Mouse (Mus musculus) CH12.LX (cell line): ENCODE results near the gene Ttll4. TPM values are rescaled to one million over a fixed set of nuclear protein-coding genes. Genes with fewer than 3 reads are reported as not detected.

Experiments
- DNase-seq: peaks from one replicate; pipeline ENCODE4 v3.0.0-alpha.2; 2013; ENCODE audit errors: extremely low read depth
- H3K27ac ChIP-seq: 2 replicates; pipeline ENCODE4 v1.5.1; 2012; ENCODE audit warnings: low read depth, mild to moderate bottlenecking, control low read depth, moderate library complexity; ENCODE audit not compliant: insufficient read depth
- H3K27me3 ChIP-seq: replicated peaks from 2 replicates; pipeline ENCODE3; 2012; ENCODE audit warnings: inconsistent platforms
- H3K36me3 ChIP-seq, 2 experiments: replicated peaks in 1 of 2; 2 replicates each; pipeline versions ENCODE3 to v1.6.1; 2012; ENCODE audit warnings: inconsistent platforms in 1 of 2, low read length in 1 of 2, mild to moderate bottlenecking in 1 of 2, mixed read lengths in 1 of 2, moderate library complexity in 1 of 2; ENCODE audit not compliant: control insufficient read depth in 1 of 2, insufficient read depth in 1 of 2
- H3K4me1 ChIP-seq, 2 experiments: 2 replicates each; pipeline ENCODE4 v1.6.1; 2012; ENCODE audit warnings: inconsistent platforms in 1 of 2, moderate library complexity in 1 of 2; ENCODE audit not compliant: insufficient read depth in 2 of 2, control insufficient read depth in 1 of 2
- H3K4me2 ChIP-seq: 2 replicates; pipeline ENCODE4 v1.6.1; 2012; ENCODE audit warnings: low read depth, mild to moderate bottlenecking, control low read depth; ENCODE audit not compliant: poor library complexity, insufficient read depth, severe bottlenecking
- H3K4me3 ChIP-seq, 3 experiments: fragments of 150-350 bp in 1 of 3; sonication (generic) in 1 of 3; replicated peaks in 1 of 3; 2 replicates each; pipeline versions ENCODE3 to v1.5.1; 2011 to 2012; ENCODE audit warnings: low read depth in 2 of 3, low read length in 2 of 3, mild to moderate bottlenecking in 2 of 3, moderate library complexity in 2 of 3, control low read depth in 1 of 3, improper control_type of control experiment in 1 of 3, inconsistent platforms in 1 of 3, mixed read lengths in 1 of 3; ENCODE audit not compliant: poor library complexity in 1 of 3
- H3K79me2 ChIP-seq: replicated peaks from 2 replicates; pipeline ENCODE4 v1.6.1; 2012; ENCODE audit warnings: mild to moderate bottlenecking, moderate library complexity; ENCODE audit not compliant: control insufficient read depth, poor library complexity, insufficient read depth, severe bottlenecking; ENCODE audit errors: extremely low read depth
- H3K9ac ChIP-seq: 2 replicates; pipeline ENCODE4 v1.6.1; 2012; ENCODE audit warnings: low read depth, mild to moderate bottlenecking, control low read depth, moderate library complexity; ENCODE audit not compliant: insufficient read depth
- H3K9me3 ChIP-seq: replicated peaks from 2 replicates; pipeline ENCODE3; 2012; ENCODE audit warnings: low read length, inconsistent platforms, mixed read lengths
- BHLHE40 ChIP-seq: IDR thresholded peaks from 2 replicates; pipeline ENCODE4 v1.6.1; 2011; ENCODE audit warnings: mild to moderate bottlenecking, low read depth, low read length, improper control_type of control experiment
- CHD2 ChIP-seq: IDR thresholded peaks from 2 replicates; pipeline ENCODE4 v1.6.1; 2011; ENCODE audit warnings: low read length, improper control_type of control experiment
- ELF1 ChIP-seq: IDR thresholded peaks from 2 replicates; pipeline ENCODE4 v1.6.1; 2014; ENCODE audit warnings: low read depth, mild to moderate bottlenecking, inconsistent platforms, low read length, improper control_type of control experiment
- EP300 ChIP-seq: IDR thresholded peaks from 2 replicates; pipeline ENCODE4 v1.6.1; 2011; ENCODE audit warnings: low read length, improper control_type of control experiment
- GABPA ChIP-seq: IDR thresholded peaks from 2 replicates; pipeline ENCODE4 v1.6.1; 2012; ENCODE audit warnings: low read depth, low read length, improper control_type of control experiment, inconsistent platforms; ENCODE audit not compliant: insufficient replicate concordance
- HCFC1 ChIP-seq: IDR thresholded peaks from 2 replicates; pipeline ENCODE4 v1.6.1; 2012; ENCODE audit warnings: low read depth, mild to moderate bottlenecking, inconsistent platforms, low read length, improper control_type of control experiment
- IRF4 ChIP-seq: IDR thresholded peaks from 2 replicates; pipeline ENCODE4 v1.6.1; 2014; ENCODE audit warnings: low read depth, mild to moderate bottlenecking, inconsistent platforms, low read length, improper control_type of control experiment
- JUND ChIP-seq: conservative IDR thresholded peaks from 2 replicates; pipeline ENCODE4 v1.6.1; 2011; ENCODE audit warnings: low read depth, low read length, improper control_type of control experiment
- MAX ChIP-seq: IDR thresholded peaks from 2 replicates; pipeline ENCODE4 v1.6.1; 2011; ENCODE audit warnings: low read length, improper control_type of control experiment
- MEF2A ChIP-seq: IDR thresholded peaks from 2 replicates; pipeline ENCODE4 v1.6.1; 2014; ENCODE audit warnings: low read depth, mild to moderate bottlenecking, inconsistent platforms, low read length, improper control_type of control experiment, borderline replicate concordance
- MXI1 ChIP-seq: IDR thresholded peaks from 2 replicates; pipeline ENCODE4 v1.6.1; 2011; ENCODE audit warnings: mild to moderate bottlenecking, low read depth, low read length, improper control_type of control experiment
- MYC ChIP-seq: IDR thresholded peaks from 2 replicates; pipeline ENCODE4 v1.6.1; 2011; ENCODE audit warnings: low read depth, mild to moderate bottlenecking, improper control_type of control experiment, low read length
- NRF1 ChIP-seq: IDR thresholded peaks from 2 replicates; pipeline ENCODE4 v1.6.1; 2014; ENCODE audit warnings: low read depth, mild to moderate bottlenecking, inconsistent platforms, low read length, improper control_type of control experiment, moderate library complexity
- POLR2A ChIP-seq: IDR thresholded peaks from 2 replicates; pipeline ENCODE4 v1.6.1; 2011; ENCODE audit warnings: low read depth, mild to moderate bottlenecking, improper control_type of control experiment, low read length
- POLR2AphosphoS2 ChIP-seq: IDR thresholded peaks from 2 replicates; pipeline ENCODE4 v1.6.1; 2011; ENCODE audit warnings: low read depth, low read length, improper control_type of control experiment
- RCOR1 ChIP-seq: conservative IDR thresholded peaks from 2 replicates; pipeline ENCODE4 v1.6.1; 2012; ENCODE audit warnings: low read depth, mild to moderate bottlenecking, inconsistent platforms, low read length, improper control_type of control experiment
- SIN3A ChIP-seq: IDR thresholded peaks from 2 replicates; pipeline ENCODE4 v1.6.1; 2012; ENCODE audit warnings: low read length, improper control_type of control experiment, inconsistent platforms
- TBP ChIP-seq: conservative IDR thresholded peaks from 2 replicates; pipeline ENCODE4 v1.6.1; 2011; ENCODE audit warnings: low read depth, low read length, improper control_type of control experiment
- TCF12 ChIP-seq: IDR thresholded peaks from 2 replicates; pipeline ENCODE4 v1.6.1; 2014; ENCODE audit warnings: low read depth, mild to moderate bottlenecking, inconsistent platforms, low read length, improper control_type of control experiment
- UBTF ChIP-seq: IDR thresholded peaks from 2 replicates; pipeline ENCODE4 v1.6.1; 2012; ENCODE audit warnings: low read depth, mild to moderate bottlenecking, inconsistent platforms, low read length, improper control_type of control experiment, moderate library complexity
- USF1 ChIP-seq: IDR thresholded peaks from 2 replicates; pipeline ENCODE4 v1.6.1; 2014; ENCODE audit warnings: low read depth, mild to moderate bottlenecking, inconsistent platforms, low read length, improper control_type of control experiment
- USF2 ChIP-seq: conservative IDR thresholded peaks from 2 replicates; pipeline ENCODE4 v1.6.1; 2011; ENCODE audit warnings: low read depth, low read length, improper control_type of control experiment
- ZC3H11A ChIP-seq: IDR thresholded peaks from 2 replicates; pipeline ENCODE4 v1.6.1; 2012; ENCODE audit warnings: low read depth, mild to moderate bottlenecking, inconsistent platforms, low read length, improper control_type of control experiment
- ZMIZ1 ChIP-seq: IDR thresholded peaks from 2 replicates; pipeline ENCODE4 v1.6.1; 2012; ENCODE audit warnings: low read depth, mild to moderate bottlenecking, inconsistent platforms, low read length, improper control_type of control experiment
- ZNF384 ChIP-seq: IDR thresholded peaks from 2 replicates; pipeline ENCODE4 v1.6.1; 2012; ENCODE audit warnings: low read depth, low read length, improper control_type of control experiment, inconsistent platforms
- dilution Hi-C: fragments of 300-500 bp; cut with MboI; formaldehyde crosslinking; loops from 2 replicates; pipeline ENCODE4 v1.14.3; 2020; ENCODE audit warnings: low sequenced_read_pairs; ENCODE audit not compliant: extremely low pct_unique_long_range_greater_than_20kb, extremely low pct_ligation_motif_present
- in situ Hi-C: fragments of 300-500 bp; cut with MboI; formaldehyde crosslinking; loops from 3 replicates; pipeline ENCODE4 v1.14.3; 2019; ENCODE audit warnings: low sequenced_read_pairs, low pct_ligation_motif_present, low pct_unique_long_range_greater_than_20kb, mixed read lengths
- polyA plus RNA-seq: library from polyadenylated mRNA; unstranded; fragments of >175 nt; gene quantifications from 2 replicates; pipeline ENCODE4 v1.2.1, GENCODE M21; 2012; ENCODE audit warnings: low read depth; ENCODE audit not compliant: insufficient read length
- total RNA-seq, 2 experiments: library from RNA; depleted of rRNA; stranded (reverse); fragments of 300-350 nt in 1 of 2; fragments of >200 nt in 1 of 2; gene quantifications; 2 replicates each; pipeline ENCODE4 v1.2.3; 2012 to 2014

Gene Ttll4
- total and polyA plus RNA-seq, 3 experiments: 21.8 to 85.8 (median 23.6) TPM

- no peaks in the 10 kb centered on the region for H3K9me3 ChIP-seq
- no peak overlapping the region for H3K27ac ChIP-seq
- peak overlapping the region; percentile 47 for H3K4me2 ChIP-seq
- no peak for DNase-seq
- in situ Hi-C loops (no loop called here), dilution Hi-C loops (no loop called here)
- no peaks in the 10 kb centered on the region for H3K79me2 ChIP-seq
- H3K36me3 ChIP-seq: no peaks in the 10 kb centered on the region
- no peak overlapping the region for H3K9ac ChIP-seq
- peaks cover 14 to 39% of the 10 kb centered on the region in 2 experiments for H3K4me1 ChIP-seq
- no peaks in the 10 kb centered on the region for H3K27me3 ChIP-seq
- H3K4me3 ChIP-seq: no peak overlapping the region
- TF ChIP-seq TBP (no peak), ZNF384 (no peak), USF2 (no peak), ZMIZ1 (no peak), GABPA (no peak), SIN3A (no peak), BHLHE40 (peak; percentile 31; the same call in 1 of the 2 replicates), MXI1 (no peak), POLR2A (no peak), RCOR1 (no peak), HCFC1 (no peak), CHD2 (no peak), ZC3H11A (no peak), TCF12 (no peak), MAX (0 out of 2 replicates have a peak, but pooled peaks have one; percentile 24), USF1 (no peak), ELF1 (no peak), MEF2A (0 out of 2 replicates have a peak, but pooled peaks have one; percentile 35), IRF4 (peak; percentile 63; the same call in 1 of the 2 replicates), JUND (no peak), UBTF (no peak), POLR2AphosphoS2 (no peak), MYC (no peak), EP300 (peak; percentile 42; the same call in 1 of the 2 replicates), NRF1 (no peak)
These were observed 64.6 kb downstream of the Ttll4 start for GRCm38 (mm10) chr1:74726114-74726513.
